Mouse (Mus musculus) regulatory T cell (primary cell): ENCODE results near the gene Gm45521.

Experiments used
- in situ Hi-C: fragments of 300-600 bp; cut with MboI, MseI; formaldehyde crosslinking; loops from one replicate; pipeline ENCODE4 v1.15.1; 2025; ENCODE audit warnings: high pct_unique_total_duplicates

The Gm45521 gene

DNA sequence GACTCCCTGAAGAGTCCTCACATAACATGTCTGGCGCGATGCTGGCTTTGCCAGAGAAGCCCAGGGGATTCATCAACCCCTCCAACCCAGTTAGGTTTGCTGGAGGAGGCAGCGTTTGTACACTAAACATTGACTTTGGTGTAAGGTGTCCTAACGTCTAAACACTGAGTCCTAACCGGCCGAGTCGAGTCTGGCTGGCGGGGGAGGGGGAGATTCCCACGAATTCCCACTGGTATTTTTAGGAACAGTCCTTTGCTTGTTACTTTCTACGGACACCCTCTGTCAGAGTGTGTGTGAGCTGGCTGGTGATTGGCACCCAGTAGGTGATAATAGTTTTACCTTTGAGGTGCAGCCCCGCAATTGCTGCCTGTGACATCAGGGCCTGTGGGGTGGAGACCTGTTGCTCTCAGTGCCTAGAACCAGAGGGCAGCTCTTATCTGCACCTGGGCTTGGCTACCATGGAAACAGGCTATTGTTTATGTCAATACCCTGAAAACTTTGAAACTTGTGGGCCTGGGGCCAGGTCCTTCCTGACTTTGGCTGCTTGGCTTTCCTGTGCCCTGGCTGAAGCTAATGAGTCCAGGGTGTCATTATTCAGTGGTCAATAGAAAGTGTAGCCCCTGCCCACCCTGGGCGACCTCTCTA is 4.4 kb upstream of the Gm45521 start:
- in situ Hi-C loops: loop anchor here (25.0 kb wide), 1 partner anchor 385 kb away; no protein-coding TSS in a partner anchor

DNA sequence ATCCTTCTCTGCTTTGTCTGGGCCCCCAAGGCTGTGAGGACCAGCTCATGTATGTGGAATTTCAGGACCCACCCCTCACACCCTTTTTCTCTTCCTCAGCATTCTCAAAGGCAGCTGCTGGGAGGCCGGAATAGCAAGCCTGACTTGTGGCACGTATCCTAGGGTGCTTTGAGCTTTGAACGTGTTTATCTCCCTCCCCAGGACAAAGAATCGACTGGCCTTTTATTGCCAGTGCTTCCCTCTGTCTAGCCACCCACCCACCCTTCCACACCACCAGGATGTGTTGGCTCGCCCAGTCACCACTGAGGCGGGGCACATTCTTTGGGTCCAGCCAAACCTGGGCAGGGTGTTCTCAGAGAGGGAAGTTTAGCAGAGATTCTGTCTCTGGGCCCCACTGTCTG is 3.0 kb upstream of the Gm45521 start:
- in situ Hi-C loops: loop anchor here (25.0 kb wide), 1 partner anchor 383 kb away; no protein-coding TSS in a partner anchor

DNA sequence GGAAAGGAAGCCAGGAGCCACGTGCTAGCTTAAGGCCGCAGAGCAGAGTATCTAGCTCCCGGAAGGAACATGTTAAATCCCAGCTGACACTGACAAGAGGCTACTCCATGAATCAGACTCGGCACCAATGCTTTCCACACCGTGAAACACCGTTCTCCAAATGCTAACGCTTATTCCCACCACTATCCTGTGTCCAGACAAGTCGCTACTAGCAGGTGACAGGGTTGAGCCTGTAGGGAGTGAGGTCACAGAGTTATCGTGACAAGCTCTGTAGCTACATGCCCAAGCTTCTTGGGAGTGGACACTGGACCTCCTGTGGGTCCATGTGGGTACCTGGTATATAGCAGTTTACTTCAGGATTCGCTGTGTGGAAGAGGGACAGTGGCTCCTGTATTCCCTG is 661 bp upstream of the Gm45521 start:
- in situ Hi-C loops: loop anchor here (25.0 kb wide), 1 partner anchor 381 kb away; no protein-coding TSS in a partner anchor

DNA sequence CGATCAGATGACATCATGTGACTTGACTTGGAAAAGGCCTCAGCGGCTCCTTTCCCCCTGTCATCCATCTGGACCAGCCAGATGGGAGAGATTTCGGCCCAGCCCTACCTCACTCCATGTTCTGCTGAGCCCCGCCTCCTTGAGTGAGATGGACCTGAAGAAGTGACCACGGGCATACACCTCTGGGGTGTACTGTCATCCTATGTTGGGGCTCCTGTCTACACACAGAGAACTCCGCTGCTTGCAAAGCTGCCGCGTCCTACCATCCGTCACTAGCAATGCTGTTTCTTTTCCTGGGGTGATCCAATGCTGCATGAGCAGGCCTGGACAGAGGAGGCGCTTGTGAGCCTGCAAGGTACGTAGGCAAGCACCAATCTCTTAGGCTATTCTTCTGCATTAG is 3.5 kb downstream of the Gm45521 start:
- in situ Hi-C loops: loop anchor here (5.0 to 25.0 kb wide), 3 partner anchors 42 to 377 kb away; partner anchors contain the start of gene Abhd6

DNA sequence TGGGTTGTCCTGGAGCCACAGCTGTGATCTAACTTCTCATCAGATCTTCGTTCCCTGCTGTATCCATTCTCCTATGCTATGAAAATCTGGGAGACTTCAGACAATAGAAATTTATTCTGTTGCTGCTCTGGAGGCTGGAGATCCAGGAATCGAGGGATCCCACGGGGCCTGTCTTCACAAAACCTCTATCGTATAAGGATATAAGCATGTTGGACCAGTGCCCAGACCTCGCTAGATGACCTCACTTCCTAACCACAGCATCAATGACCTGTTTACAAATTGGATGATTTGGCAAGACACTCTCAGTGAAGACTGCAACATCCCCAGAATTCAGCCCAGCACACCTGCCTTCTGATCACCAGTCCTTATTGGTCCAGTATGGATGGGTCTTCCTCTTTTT is 4.6 kb downstream of the Gm45521 start:
- in situ Hi-C loops: loop anchor here (5.0 to 25.0 kb wide), 3 partner anchors 41 to 376 kb away; partner anchors contain the start of gene Abhd6

DNA sequence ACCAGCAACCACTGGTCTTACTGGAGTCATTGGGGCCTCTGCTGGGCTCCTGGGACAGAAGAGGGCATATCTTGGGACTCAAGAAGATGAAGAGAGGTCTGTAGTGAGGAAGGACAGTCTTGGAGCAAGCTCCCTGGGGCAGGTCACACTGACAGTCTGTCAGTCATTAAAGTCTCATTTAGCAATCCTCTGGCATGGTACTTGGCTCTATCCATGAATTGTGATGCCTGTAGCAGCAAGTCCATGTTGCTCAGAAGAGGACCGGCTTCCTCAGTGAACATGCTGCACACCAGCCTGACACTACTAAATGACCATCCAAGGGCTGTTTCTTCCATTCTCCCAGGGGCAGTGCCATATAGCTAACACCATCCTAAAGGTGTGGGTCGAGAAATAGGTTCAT is 5.5 kb downstream of the Gm45521 start:
- in situ Hi-C loops: loop anchor here (5.0 to 25.0 kb wide), 3 partner anchors 40 to 375 kb away; partner anchors contain the start of gene Abhd6

DNA sequence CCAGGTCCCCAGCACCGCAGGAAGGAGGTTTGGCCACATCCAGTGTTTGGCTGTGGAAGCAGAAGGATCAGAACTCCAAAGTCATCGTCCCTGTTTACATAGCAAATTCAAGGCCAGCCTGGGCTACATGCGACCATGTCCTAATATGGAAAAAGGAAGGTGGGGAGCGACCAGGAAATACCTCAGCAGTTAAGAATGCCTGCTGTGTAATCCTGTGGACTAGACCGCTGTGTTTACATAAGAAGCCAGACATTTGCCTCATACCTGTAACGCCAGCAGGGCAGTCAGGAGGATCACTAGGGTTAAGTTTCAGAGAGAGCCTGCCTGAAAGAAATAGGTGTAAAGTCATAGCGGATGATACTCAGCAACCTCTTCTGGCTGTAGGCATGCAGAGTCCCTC is 6.1 kb downstream of the Gm45521 start:
- in situ Hi-C loops: loop anchor here (5.0 to 25.0 kb wide), 3 partner anchors 39 to 374 kb away; partner anchors contain the start of gene Abhd6

DNA sequence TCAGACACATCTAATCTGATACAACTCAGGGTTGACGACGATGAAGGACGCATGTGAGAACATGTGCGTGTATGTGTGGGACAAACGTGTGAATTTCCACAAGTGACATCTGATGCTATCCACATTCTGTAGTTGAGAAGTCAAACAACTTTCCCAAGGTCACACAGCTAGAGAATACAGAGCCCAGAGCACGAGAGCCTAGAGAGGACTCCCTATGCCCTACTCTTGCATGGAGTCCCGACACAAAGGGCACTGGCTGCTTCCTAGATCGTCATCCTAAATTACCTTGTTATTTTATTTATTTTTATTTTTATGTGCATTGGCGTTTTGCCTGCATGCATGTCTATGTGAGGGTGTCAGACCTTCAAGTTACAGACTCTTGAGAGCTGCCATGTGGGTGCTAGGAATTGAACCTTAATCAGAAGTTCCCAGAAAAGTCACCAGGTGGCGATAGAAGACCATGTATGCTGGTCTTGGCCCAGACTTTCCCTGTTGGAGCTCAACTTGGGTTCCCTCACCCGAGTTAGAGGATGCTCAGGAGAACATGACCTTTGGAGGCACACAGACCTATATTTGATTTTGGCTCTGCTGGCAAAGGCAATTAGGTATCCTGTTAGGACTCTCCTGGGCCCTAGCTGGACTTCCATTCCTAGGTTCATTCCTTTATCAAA is 7.3 kb downstream of the Gm45521 start:
- in situ Hi-C loops: loop anchor here (5.0 to 25.0 kb wide), 3 partner anchors 38 to 373 kb away; partner anchors contain the start of gene Abhd6

DNA sequence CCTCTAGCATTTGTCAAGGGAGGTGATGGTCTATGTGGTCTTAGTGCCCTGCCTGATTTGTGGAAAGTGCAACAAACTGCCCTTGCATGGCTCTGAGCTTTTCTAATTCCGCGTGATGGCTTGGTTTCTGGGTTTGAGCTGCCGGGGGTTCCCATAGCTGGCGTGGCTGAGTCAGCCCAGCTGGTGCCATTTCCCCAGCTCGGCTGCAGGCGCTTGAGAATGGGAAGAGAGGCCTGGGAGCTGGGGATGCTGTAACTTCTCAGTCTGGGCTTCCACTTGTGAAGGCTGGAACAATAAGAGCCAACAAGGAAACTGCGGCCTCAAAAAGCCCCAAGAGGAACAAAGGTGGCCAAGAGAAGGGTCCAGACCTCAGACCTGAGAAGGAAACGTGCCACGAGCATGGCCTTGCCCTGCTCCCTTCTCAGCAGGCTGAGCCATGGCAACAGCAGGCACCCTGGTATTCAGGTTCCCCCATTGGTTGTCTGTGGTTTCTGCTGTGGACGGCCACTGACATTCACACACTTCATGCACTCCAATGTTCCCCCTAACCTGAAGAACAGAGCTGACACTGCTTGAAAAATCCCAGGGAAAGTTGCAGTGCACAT is 14.9 kb downstream of the Gm45521 start:
- in situ Hi-C loops: loop anchor here (25.0 kb wide), 1 partner anchor 365 kb away; no protein-coding TSS in a partner anchor

DNA sequence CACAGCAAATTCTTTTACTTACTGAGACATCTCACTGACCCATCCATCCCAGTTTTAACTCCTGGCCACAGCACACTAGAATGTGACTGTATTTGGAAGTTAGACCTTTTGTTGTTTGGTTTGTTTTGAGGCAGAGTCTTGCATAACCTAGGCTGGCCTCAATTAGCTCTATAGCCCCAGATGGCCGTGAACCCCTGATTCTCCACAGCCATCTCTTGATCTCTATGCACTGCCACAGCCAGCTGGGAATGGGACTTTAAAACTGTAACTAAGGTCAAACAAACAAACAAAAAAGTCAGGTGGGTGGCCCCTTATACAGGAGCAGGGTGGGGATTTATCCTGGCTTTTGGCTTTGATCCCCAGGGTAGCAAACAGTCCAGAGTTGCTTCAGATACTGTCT is 17.6 kb downstream of the Gm45521 start:
- in situ Hi-C loops: loop anchor here (25.0 kb wide), 1 partner anchor 363 kb away; no protein-coding TSS in a partner anchor

DNA sequence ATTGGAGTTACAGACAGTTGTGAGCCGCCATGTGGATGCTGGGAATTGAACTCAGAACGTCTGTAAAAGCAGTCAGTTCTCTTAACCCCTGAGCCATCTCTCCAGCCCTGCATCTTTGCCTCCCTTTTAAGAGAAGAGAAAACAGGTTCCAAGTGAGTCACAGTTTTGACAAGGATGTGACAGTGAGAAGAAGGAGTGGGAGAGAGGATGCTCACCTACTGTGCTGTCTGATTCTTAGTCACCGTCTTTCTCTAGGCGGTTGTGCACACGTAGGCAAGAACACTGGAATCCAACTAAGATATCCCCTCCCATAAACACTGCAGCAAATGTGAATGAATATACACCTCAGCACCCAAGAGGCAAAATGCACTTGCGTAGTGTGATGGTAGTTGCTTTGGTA is 18.1 kb downstream of the Gm45521 start:
- in situ Hi-C loops: no loop called here

DNA sequence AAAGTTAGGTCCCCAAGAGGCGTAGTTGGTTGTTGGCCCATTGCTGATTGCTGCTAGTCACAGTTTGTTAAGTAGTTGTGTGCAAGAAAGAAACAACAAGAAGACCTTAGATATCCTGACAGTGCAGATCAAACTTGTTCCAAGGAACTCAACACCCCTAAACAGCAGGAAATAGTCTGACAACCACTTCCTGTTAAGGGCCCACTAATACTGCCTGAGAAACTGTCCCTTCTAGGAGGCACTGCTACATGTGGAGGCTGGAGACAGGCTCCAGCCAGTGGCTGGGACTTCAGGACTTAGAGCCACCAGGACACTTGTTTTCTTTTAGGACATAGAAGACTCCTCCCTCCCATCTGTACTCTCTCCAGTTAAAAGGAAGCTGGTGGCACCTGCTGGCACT is 20.4 kb downstream of the Gm45521 start:
- in situ Hi-C loops: no loop called here

DNA sequence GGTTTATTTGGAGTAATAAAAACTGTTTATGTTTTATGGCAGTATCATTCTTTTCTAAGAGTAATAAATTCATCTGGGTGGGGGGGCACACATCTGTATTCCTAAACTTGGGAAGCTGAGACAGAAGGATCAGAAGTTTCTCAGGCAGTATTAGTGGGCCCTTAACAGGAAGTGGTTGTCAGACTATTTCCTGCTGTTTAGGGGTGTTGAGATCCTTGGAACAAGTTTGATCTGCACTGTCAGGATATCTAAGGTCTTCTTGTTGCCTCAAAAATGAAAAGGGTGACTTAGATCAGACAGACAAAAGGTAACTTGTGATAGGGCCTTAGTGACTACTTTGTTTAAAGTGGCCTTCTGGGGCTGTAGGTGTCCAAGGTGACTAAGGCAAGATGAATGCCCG is 21.1 kb downstream of the Gm45521 start:
- in situ Hi-C loops: no loop called here

DNA sequence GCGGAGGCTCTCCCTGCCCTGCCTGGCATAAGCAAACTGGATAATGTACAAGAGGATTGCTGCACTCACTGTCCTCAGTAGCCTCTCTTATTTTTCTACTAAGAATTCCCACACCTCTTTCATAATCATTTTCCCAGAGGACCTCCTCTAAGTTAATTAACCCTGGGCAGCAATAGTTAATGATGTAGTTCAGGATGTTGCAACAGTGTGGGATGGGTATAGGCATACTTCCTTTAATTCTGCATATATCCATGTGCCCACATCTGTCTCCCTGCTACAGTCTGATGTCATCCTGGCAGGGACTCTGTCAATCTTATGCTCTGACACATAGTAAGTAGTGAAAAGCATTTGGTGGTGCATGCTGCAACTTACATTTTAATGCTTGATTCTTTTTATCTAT is 24.1 kb downstream of the Gm45521 start:
- in situ Hi-C loops: no loop called here

DNA sequence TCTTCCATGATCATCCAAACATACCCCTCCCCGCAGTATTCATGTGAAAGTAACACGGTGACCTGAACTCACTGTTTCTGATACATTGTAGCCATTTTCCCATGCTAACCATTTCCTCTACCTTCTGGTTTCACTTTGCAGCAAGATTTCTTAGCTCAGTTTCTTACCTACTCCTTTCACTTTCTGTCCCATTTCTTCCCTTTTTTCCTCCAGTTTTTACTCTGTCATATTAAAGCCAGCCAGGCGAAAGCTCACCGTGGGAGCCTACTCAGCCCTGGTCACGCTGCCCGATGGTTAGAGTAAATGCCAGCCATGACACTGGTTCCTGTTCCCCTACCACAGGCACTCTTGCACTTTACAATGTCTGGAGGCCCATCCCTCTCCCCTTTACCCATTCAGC is 29.8 kb downstream of the Gm45521 start:
- in situ Hi-C loops: no loop called here

DNA sequence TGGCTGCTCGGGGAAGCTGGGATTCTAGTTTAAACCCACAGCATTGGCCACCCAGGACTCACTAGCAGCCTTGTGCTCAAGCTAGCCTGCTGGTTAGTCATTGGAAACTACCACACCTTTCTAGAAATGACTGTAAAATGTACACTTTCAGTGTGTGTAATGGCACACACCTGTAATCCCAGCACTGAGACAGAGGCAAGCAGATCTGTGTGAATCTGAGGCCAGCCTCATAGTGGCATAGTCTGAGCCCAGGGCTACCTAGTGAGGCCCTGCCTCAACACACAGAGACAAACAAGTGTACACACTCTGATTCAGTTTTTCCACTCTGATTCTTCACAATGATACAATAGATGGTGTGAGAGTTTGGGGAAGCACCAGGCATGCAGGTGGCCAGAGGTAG is 32.3 kb downstream of the Gm45521 start:
- in situ Hi-C loops: no loop called here

DNA sequence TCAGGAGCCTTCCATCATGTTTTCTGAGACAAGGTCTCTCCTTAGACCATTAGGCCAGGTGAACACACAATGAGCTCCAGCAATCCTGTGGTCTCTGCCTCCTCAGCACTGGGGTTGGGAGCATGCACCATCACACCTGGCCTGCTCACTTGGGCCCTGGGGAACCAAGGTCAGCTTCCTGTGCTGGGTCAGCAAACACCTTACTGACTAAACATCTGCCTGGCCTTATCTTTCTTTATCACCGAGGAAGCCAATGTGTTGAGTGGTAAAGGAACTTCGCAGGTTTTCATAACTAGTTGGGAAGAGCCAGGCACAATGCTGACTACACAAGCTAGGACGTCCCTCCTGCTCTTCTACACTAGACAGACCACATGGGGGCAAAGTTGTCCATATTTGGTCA is 32.9 kb downstream of the Gm45521 start:
- in situ Hi-C loops: no loop called here

DNA sequence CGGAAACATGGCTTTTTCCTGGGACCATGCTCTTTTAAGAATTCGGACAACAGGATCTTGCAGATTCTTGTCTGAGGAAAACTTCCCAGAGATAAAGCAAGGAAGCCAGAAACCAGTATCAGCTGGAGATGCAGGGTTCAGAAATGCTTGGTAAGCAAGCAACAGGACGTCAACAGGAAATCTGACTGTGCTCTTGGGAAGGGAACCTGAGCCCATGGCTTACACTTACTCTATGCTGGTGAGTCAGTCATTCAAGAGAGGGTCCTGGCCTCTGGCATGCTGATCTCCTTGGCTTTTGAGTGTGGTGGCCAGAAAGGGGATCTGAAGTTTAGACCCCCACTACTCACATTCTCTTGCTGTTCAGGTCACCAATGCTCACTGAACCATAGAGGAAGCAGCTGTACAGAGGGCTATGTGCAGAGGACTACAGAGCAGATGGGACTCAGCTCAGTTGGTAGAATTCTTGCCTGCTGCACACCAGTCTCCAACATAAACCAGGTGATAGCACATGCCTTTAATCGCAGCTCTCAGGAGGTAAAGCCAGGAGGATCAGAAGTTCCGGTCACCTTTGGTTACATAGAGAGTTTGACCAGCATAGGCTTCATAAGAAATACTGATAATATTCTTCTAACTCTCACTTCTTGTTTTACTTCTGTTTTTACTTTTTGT is 34.2 kb downstream of the Gm45521 start:
- in situ Hi-C loops: no loop called here

DNA sequence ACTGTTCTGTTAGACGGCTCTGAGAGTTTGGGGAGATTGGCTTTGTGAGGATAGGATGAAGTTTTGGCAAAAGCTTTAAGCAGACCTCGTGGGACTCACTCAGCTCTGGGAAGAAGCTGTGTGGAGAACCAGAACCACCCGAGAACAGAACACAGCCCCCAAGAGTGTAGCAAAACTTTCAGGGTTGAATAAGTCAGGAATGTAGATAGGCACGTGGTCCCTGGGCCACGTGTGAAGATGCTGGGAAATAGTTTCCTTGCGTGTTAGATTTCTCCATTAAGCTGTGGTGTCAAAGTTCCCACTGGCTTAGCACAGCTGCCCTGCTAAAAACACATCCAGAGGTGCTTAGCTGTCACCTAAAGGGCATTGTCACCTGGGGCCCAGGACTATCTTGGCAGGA is 35.1 kb downstream of the Gm45521 start:
- in situ Hi-C loops: no loop called here

DNA sequence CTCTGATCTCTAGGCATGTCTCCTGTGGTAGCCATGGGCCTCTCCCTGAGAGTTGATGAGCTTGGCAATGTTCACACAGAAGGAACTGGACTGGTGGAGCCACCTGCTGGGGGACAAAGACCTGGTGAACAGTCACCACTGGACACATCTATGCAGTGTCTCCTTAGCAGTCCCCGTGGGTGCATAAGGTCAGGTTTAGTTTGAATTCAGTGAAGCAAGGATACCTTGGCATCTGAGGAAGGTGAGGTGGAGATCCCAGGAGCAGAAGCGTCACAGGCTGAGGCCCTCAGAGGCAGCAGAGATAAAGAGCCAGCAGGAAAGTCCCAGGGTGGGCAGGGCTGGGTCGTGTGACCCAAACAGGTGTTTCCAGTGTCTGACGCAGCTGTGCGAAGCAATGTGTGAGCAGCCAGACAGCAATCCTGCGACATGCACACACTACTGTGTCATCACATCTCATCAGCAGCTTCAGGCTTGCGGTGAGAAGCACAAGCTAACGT is 37.2 kb downstream of the Gm45521 start, which contains the start of gene Dnase1l3:
TSS of gene Dnase1l3 (minus strand) at position 303 of the 497 bp plus-strand sequence.
- in situ Hi-C loops: no loop called here

DNA sequence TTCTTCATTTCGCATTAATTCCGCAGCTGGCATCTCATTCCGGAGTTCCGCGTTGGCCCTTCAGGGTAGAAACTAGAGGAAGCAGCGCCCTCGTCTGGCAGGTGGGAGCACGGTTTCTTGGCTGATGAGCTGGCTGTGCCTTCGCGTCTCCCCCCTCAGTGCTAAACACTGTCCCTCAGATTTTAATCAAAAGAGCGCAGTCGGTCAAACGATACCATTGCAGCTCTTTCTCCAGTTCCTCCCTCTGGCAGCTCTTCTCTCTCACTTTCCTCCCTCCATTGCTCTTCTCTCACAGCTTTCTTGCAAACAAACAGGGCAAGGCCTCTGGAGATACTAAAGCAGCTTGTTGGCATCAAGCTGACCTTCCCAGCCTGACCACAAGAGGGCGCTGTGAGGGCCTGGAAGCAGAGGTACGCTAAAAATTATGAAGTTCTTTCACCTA is 40.2 kb downstream of the Gm45521 start:
- in situ Hi-C loops: no loop called here
